Mouse (Mus musculus): ENCODE data around the gene Mmp9. TPM values are rescaled to one million over a fixed set of nuclear protein-coding genes. Genes with fewer than 3 reads are reported as not detected.

The Mmp9 gene
- total and polyA plus RNA-seq, 2 experiments from 2014 or later, result 7.1 to 8.8 TPM

DNA sequence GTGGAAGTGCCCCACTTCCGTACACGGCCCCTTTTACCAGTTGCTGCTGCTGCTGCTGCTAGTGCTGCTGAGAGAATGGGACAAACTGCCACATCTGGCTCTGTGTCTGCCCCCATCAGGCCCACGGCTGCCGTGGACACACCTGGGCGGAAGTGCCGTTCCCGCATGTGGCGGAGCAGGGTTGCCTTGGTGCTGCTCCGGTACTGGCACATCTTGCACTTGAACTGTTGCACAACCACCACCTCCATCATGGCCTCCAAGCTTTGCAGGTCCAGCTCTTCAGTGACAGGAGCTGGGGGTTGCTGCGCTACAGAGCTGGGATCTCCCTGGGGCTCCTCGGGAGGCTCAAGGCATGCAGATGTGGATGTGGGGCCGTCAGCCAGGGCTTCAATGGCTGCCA is 33.1 kb upstream of the Mmp9 start:
- peaks cover 48% of the 10 kb centered on the region for H3K36me3 ChIP-seq (ENCODE audit: insufficient read depth, low read length)
- WGBS, result 98% methylated on average over 12 of the region's 12 CpGs
- H3K4me3 ChIP-seq (ENCODE audit: low read length), result no peak overlapping the region
- H3K9ac ChIP-seq (replicated peaks; ENCODE audit: low read length), result no peak overlapping the region
- DNase-seq (ENCODE audit: low spot score), result no peak
- ATAC-seq, result no peak
- H3K9me3 ChIP-seq (ENCODE audit: low read length), result no peaks in the 10 kb centered on the region
- H3K4me1 ChIP-seq (ENCODE audit: insufficient read depth, low read length), result peaks cover 15% of the 10 kb centered on the region
- TF ChIP-seq CTCF (IDR thresholded peaks at IDR 0.05; ENCODE audit: low read depth), result no peak
- H3K27ac ChIP-seq, result no peak overlapping the region
- H3K27me3 ChIP-seq (ENCODE audit: insufficient read depth, low read length), result no peaks in the 10 kb centered on the region
- no peak overlapping the region for H3K4me2 ChIP-seq (ENCODE audit: low read depth, low read length)

GRCm38 (mm10) chr2:164908011-164908410 is 32.6 kb upstream of the Mmp9 start:
- Histone ChIP-seq H3K9me3 (ENCODE audit: low read length) (no peaks in the 10 kb centered on the region), H3K27ac (no peak overlapping the region), H3K9ac (replicated peaks; ENCODE audit: low read length) (no peak overlapping the region), H3K27me3 (ENCODE audit: insufficient read depth, low read length) (no peaks in the 10 kb centered on the region), H3K4me2 (ENCODE audit: low read depth, low read length) (no peak overlapping the region), H3K36me3 (ENCODE audit: insufficient read depth, low read length) (peaks cover 45% of the 10 kb centered on the region), H3K4me1 (ENCODE audit: insufficient read depth, low read length) (peaks cover 15% of the 10 kb centered on the region), H3K4me3 (ENCODE audit: low read length) (no peak overlapping the region)
- 94% methylated on average over 5 of the region's 5 CpGs for WGBS
- no peak for TF ChIP-seq CTCF (IDR thresholded peaks at IDR 0.05; ENCODE audit: low read depth)
- no peak for DNase-seq (ENCODE audit: low spot score)
- no peak for ATAC-seq

GRCm38 (mm10) chr2:164909100-164909499 is 31.5 kb upstream of the Mmp9 start:
- no peak for DNase-seq (ENCODE audit: low spot score)
- ATAC-seq, result no peak
- WGBS, result 98% methylated on average over 3 of the region's 3 CpGs
- Histone ChIP-seq H3K4me2 (ENCODE audit: low read depth, low read length) (peak overlapping the region; percentile 74; the same call in 1 of the 2 replicates), H3K4me3 (ENCODE audit: low read length) (no peak overlapping the region; the same call in 1 of the 2 replicates), H3K27me3 (ENCODE audit: insufficient read depth, low read length) (no peaks in the 10 kb centered on the region), H3K4me1 (ENCODE audit: insufficient read depth, low read length) (peaks cover 15% of the 10 kb centered on the region), H3K9ac (replicated peaks; ENCODE audit: low read length) (no peak overlapping the region), H3K9me3 (ENCODE audit: low read length) (no peaks in the 10 kb centered on the region), H3K36me3 (ENCODE audit: insufficient read depth, low read length) (peaks cover 42% of the 10 kb centered on the region), H3K27ac (no peak overlapping the region)
- no peak for TF ChIP-seq CTCF (IDR thresholded peaks at IDR 0.05; ENCODE audit: low read depth)

- peak overlapping the region; percentile 63; the same call in 1 of the 2 replicates for H3K4me3 ChIP-seq (ENCODE audit: low read length)
- peaks cover 15% of the 10 kb centered on the region for H3K4me1 ChIP-seq (ENCODE audit: insufficient read depth, low read length)
- no peak overlapping the region for H3K9ac ChIP-seq (replicated peaks; ENCODE audit: low read length)
- no peaks in the 10 kb centered on the region for H3K9me3 ChIP-seq (ENCODE audit: low read length)
- TF ChIP-seq CTCF (IDR thresholded peaks at IDR 0.05; ENCODE audit: low read depth), result peak; percentile 63
- WGBS, result 81% methylated on average over 1 of the region's 1 CpGs
- peak overlapping the region; percentile 74 for H3K4me2 ChIP-seq (ENCODE audit: low read depth, low read length)
- H3K27ac ChIP-seq, result no peak overlapping the region
- ATAC-seq (no peak), DNase-seq (ENCODE audit: low spot score) (peak; percentile 50)
- no peaks in the 10 kb centered on the region for H3K27me3 ChIP-seq (ENCODE audit: insufficient read depth, low read length)
- peaks cover 38% of the 10 kb centered on the region for H3K36me3 ChIP-seq (ENCODE audit: insufficient read depth, low read length)
Measured at GRCm38 (mm10) chr2:164909542-164909941, 31.0 kb upstream of the Mmp9 start.

- H3K9me3 ChIP-seq (ENCODE audit: low read length), result no peaks in the 10 kb centered on the region
- peak overlapping the region; percentile 84 for H3K9ac ChIP-seq (replicated peaks; ENCODE audit: low read length)
- TF ChIP-seq CTCF (IDR thresholded peaks at IDR 0.05; ENCODE audit: low read depth), result no peak
- H3K4me2 ChIP-seq (ENCODE audit: low read depth, low read length), result peak overlapping the region; percentile 74
- H3K4me1 ChIP-seq (ENCODE audit: insufficient read depth, low read length), result peaks cover 15% of the 10 kb centered on the region
- peaks cover 28% of the 10 kb centered on the region; the same call in 1 of the 2 replicates for H3K36me3 ChIP-seq (ENCODE audit: insufficient read depth, low read length)
- WGBS, result 5% methylated on average over 37 of the region's 37 CpGs
- peak overlapping the region; percentile 100 for H3K27ac ChIP-seq
- ATAC-seq (peak; percentile 3; the same call in 1 of the 2 replicates), DNase-seq (ENCODE audit: low spot score) (peak; percentile 33)
- no peaks in the 10 kb centered on the region for H3K27me3 ChIP-seq (ENCODE audit: insufficient read depth, low read length)
- H3K4me3 ChIP-seq (ENCODE audit: low read length), result peak overlapping the region; percentile 63
Measured at GRCm38 (mm10) chr2:164910360-164911061, 30.1 kb upstream of the Mmp9 start.

DNA sequence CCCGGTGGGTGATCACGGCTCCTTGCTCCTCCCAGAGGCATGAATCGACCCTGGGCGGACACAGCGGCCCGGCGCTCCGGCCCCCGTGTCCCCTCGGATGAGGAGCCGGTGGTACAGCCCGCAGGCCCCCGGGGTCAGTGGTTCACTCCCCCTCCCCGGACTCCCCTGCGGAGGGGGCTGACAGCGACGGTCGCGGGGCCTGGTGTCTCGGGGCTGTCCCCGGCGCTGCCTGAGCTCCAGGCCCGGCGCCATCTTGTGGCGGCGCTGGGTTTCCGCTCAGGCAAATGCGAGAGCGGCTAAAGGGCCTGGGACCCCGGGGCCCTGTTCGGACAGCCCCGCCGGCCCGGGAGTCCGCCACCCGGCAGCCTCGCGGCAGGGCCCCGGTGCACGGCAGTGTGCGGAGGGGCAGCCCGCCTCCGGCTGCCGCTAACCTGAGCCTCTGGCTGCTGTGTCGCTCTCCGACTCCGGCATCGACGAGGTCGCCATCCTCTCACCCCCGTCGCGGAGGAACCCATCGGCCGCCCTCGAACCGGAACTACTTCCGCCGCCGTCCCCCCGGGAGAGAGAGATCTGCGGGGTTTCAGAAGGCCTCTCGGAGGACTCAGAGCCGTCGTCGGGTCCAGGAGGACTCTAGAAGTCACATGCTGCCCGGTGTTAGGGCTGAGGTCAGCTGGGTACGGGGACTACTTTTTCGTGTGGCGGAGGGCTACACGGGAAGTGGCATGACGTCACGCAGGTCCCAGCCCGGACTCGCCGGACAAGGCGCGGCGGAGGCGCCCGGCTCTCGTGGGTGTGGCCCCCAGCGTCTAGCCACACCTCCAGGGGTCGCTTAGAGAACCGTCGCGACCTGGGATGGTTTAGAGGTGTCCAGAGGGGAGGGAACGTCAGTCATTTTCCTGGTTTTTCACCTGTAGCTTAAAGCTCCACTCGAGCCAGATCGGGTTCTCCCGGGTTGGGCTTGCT is 29.2 kb upstream of the Mmp9 start, which contains the start of gene Zfp335:
Gene Zfp335, minus strand, starts transcription at position 672 of the 963 bp plus-strand sequence.
- H3K4me2 ChIP-seq (ENCODE audit: low read depth, low read length), result peak within 1 kb of the TSS; percentile 74
- ATAC-seq (peak; percentile 89), DNase-seq (ENCODE audit: low spot score) (peak; percentile 98)
- peak within 1 kb of the TSS; percentile 84 for H3K9ac ChIP-seq (replicated peaks; ENCODE audit: low read length)
- H3K9me3 ChIP-seq (ENCODE audit: low read length), result no peaks in the 10 kb centered on the region
- peaks cover 20% of the 10 kb centered on the region; the same call in 1 of the 2 replicates for H3K36me3 ChIP-seq (ENCODE audit: insufficient read depth, low read length)
- peak within 1 kb of the TSS; percentile 63 for H3K4me3 ChIP-seq (ENCODE audit: low read length)
- peak; percentile 46 for TF ChIP-seq CTCF (IDR thresholded peaks at IDR 0.05; ENCODE audit: low read depth)
- peaks cover 15% of the 10 kb centered on the region for H3K4me1 ChIP-seq (ENCODE audit: insufficient read depth, low read length)
- no peaks in the 10 kb centered on the region for H3K27me3 ChIP-seq (ENCODE audit: insufficient read depth, low read length)
- H3K27ac ChIP-seq, result peak within 1 kb of the TSS; percentile 100
- WGBS, result under 1% methylated on average over 90 of the region's 91 CpGs

Data from hindbrain, postnatal 0 days (tissue).